Mouse (Mus musculus): ENCODE data around the gene Vpreb3. TPM values are rescaled to one million over a fixed set of nuclear protein-coding genes. Genes with fewer than 3 reads are reported as not detected.

Vpreb3 gene
- polyA plus RNA-seq (2012; rRNA removed) = 0.11 and 0.31 TPM in 2 replicates

GRCm38 (mm10) chr10:75942736-75943477, at the start of gene Vpreb3:
Gene Vpreb3, plus strand, starts transcription at chr10:75943057.

DNA sequence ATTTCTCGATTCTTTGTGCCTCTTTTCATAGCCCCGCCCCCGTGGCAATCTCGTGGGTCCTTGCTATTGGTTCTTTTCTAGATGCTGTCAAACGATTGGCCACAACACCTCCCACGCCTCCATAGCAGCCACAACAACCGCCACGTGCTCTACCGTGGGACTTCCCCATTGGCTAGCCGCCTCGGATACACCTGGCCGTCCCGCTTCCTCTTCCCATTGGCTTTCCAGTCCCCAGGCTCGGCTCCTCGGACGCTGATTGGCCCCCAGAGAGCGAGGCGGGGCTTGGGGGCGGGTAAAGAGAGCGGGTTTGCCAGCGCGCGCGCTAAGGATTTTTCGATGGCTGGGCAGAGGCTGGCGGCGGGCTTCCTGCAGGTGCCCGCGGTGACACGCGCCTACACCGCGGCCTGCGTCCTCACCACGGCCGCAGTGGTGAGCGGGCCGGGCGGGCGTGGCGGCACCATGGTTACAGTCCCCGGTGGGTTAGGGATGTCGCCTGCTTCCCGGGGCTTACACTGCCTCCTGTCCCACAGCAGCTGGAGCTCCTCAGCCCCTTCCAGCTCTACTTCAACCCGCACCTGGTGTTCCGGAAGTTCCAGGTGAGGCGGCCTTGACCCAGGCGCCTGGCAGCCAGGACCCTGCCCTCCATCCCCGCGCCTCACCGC, 49.6 kb upstream of the Vpreb3 start, which contains the start of gene Derl3:
Gene Derl3, plus strand, starts transcription at position 325 of the 662 bp plus-strand sequence.

GRCm38 (mm10) chr10:75921026-75921725, 21.7 kb upstream of the Vpreb3 start, which contains the start of gene Smarcb1:
Gene Smarcb1, minus strand, starts transcription at chr10:75921617.

GRCm38 (mm10) chr10:75932891-75933290, 10.0 kb upstream of the Vpreb3 start, which contains the start of gene Chchd10:
Gene Chchd10, plus strand, starts transcription at chr10:75933130.

DNA sequence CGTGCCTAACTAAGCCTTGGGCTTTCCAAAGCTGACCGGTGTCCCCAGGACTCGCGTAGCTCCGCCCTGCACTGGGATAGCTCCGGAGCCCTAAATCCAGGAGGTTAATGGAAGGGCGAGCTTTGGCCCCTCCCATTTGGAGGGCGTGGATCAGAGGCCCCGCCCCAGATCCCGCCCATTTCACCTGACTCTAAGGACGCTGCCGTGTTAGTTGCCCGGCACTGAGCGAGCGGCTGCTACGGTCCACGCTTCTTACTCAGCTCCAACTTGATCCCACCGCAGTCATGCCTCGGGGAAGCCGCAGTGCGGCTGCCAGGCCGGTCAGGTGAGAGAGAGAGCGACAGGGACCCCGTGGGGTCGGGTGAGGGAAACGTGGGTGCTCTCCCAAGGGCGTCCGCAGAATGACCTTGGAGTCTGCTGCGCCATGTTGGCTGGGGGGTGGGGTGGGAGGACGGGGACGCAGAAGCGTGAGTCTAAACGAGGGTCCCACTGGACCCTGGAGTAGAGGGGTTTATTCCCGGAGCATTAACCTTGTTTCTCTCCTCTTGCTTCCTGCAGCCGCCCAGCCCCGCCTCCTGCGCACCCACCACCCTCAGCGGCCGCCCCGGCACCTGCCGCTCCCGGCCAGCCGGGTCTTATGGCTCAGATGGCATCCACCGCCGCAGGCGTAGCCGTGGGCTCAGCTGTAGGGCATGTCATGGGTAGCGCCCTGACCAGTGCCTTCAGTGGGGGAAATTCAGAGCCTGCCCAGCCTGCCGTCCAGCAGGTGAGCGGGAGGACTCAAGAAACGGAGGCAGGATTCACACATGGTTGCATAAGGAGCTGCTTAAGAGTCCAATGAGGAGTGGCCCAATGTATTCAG, 6.9 kb upstream of the Vpreb3 start, which contains the start of gene Mmp11:
Gene Mmp11, minus strand, starts transcription at position 817 of the 862 bp plus-strand sequence.

DNA sequence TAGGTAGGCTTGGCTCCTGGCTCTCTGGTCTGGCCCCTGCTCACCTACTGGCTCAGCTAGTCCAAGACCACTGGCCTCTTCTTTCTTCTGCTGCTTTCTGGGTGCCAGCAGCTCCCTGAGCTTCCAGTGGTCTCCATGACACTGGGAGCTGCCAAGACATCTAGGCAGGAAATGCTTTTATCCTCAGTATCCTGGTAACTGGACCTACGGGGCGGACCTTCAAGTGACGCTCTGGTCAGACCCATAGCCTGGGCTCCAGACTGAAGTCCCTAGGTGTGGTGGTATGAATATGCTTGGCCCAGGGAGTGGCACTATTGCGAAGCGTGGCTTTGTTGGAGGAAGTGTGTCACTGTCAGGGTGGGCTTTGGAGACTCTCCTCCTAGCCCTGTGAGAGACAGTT, 2.3 kb upstream of the Vpreb3 start, which contains the start of gene Gm867:
Gene Gm867, minus strand, starts transcription at position 153 of the 400 bp plus-strand sequence.

GRCm38 (mm10) chr10:75954381-75954811, 11.5 kb downstream of the Vpreb3 start, which contains the start of gene Gm5134:
Gene Gm5134, plus strand, starts transcription at chr10:75954514.

Other genes starting within 250 kb of the Vpreb3 start
- gene Cabin1, start 178.7 kb upstream of the Vpreb3 start, polyA plus RNA-seq (2012; rRNA removed) = 15.4 and 19.2 TPM in 2 replicates
- gene Ddt, start 169.6 kb upstream of the Vpreb3 start, polyA plus RNA-seq (2012; rRNA removed) = 55.7 and 66.9 TPM in 2 replicates
- 0.61 TPM in 1 of 2 replicates, not detected in the other for gene Gm20441, start 162.1 kb upstream of the Vpreb3 start, polyA plus RNA-seq (2012; rRNA removed)
- 37.5 and 38.9 TPM in 2 replicates for gene Gstt3, start 161.6 kb upstream of the Vpreb3 start, polyA plus RNA-seq (2012; rRNA removed)
- 55.2 and 70.1 TPM in 2 replicates for gene Gstt1, start 144.5 kb upstream of the Vpreb3 start, polyA plus RNA-seq (2012; rRNA removed)
- not detected in 2 replicates for gene Gstt4, start 120.5 kb upstream of the Vpreb3 start, polyA plus RNA-seq (2012; rRNA removed)
- 104 and 132 TPM in 2 replicates for gene Gstt2, start 105.6 kb upstream of the Vpreb3 start, polyA plus RNA-seq (2012; rRNA removed)
- 921 and 1,563 TPM in 2 replicates for gene Mif, start 82.8 kb upstream of the Vpreb3 start, polyA plus RNA-seq (2012; rRNA removed)
- 28.9 and 38.8 TPM in 2 replicates for gene Derl3, start 49.6 kb upstream of the Vpreb3 start, polyA plus RNA-seq (2012; rRNA removed)
- gene Smarcb1, start 21.4 kb upstream of the Vpreb3 start, polyA plus RNA-seq (2012; rRNA removed) = 32.3 and 34.3 TPM in 2 replicates
- gene Chchd10, start 9.9 kb upstream of the Vpreb3 start, polyA plus RNA-seq (2012; rRNA removed) = 1,169 and 2,852 TPM in 2 replicates
- 11.6 and 13.7 TPM in 2 replicates for gene Mmp11, start 6.6 kb upstream of the Vpreb3 start, polyA plus RNA-seq (2012; rRNA removed)
- gene Gm867, start 2.4 kb upstream of the Vpreb3 start, polyA plus RNA-seq (2012; rRNA removed) = 0.11 TPM in 1 of 2 replicates, not detected in the other
- not detected in 2 replicates for gene Gm5134, start 11.5 kb downstream of the Vpreb3 start, polyA plus RNA-seq (2012; rRNA removed)
- 1.3 and 1.5 TPM in 2 replicates for gene Zfp280b, start 89.6 kb downstream of the Vpreb3 start, polyA plus RNA-seq (2012; rRNA removed)
- 0.02 and 0.04 TPM in 2 replicates for gene Slc5a4b, start 167.9 kb downstream of the Vpreb3 start, polyA plus RNA-seq (2012; rRNA removed)
- not detected in 2 replicates for gene Slc5a4a, start 204.4 kb downstream of the Vpreb3 start, polyA plus RNA-seq (2012; rRNA removed)

Measured in stomach, adult 2 months (tissue).